16 mouse cellular contexts compared by ENCODE assay signal in genomic region chr7:113017092-113017755, GRCm38 (mm10).
DNase-seq lines count a peak whose midpoint lies in the region; ATAC-seq and TF ChIP-seq lines count a peak whose summit lies in the region.
"Had no signal": no experiment of that assay in that cellular context is flagged by ENCODE, and none has a peak within 500 bp of the region (broad histone marks: within the 10 kb centered on the region; RNA-seq: fewer than 3 reads in every experiment).

No protein-coding gene starts in this region.

- H3K9me3 ChIP-seq in hindbrain, embryonic 10.5 days, result no peaks in the 10 kb centered on the region
- H3K9me3 ChIP-seq in hindbrain, embryonic 16.5 days (ENCODE audit: control insufficient read depth, low read length), result no peaks in the 10 kb centered on the region
- no peaks in the 10 kb centered on the region for H3K9me3 ChIP-seq in lung, postnatal 0 days (ENCODE audit: low read length)
- no peaks in the 10 kb centered on the region for H3K9me3 ChIP-seq in embryonic facial prominence, embryonic 10.5 days
- H3K9me3 ChIP-seq: embryonic facial prominence, embryonic 12.5 days; forebrain, embryonic 10.5 days; heart, embryonic 13.5 days; limb, embryonic 15.5 days had no signal

- no peak for TF ChIP-seq CTCF in lung, postnatal 0 days (IDR thresholded peaks at IDR 0.05)
- no peak for TF ChIP-seq CTCF in lung, adult 2 months (IDR thresholded peaks at IDR 0.05; ENCODE audit: insufficient read depth, low read length)

- WGBS in hindbrain, embryonic 10.5 days, result 50% methylated on average over 8 of the region's 8 CpGs
- WGBS in hindbrain, embryonic 16.5 days, result 48% methylated on average over 8 of the region's 8 CpGs
- WGBS in lung, postnatal 0 days, result 26% methylated on average over 8 of the region's 8 CpGs
- WGBS in lung, adult 2 months, result 31% methylated on average over 8 of the region's 8 CpGs
- WGBS in embryonic facial prominence, embryonic 10.5 days, result 29% methylated on average over 8 of the region's 8 CpGs

- peaks cover 12% of the 10 kb centered on the region; the same call in 1 of the 2 replicates for H3K4me1 ChIP-seq in hindbrain, embryonic 10.5 days (replicated peaks)
- H3K4me1 ChIP-seq in hindbrain, embryonic 16.5 days (ENCODE audit: control insufficient read depth, insufficient read depth, low read depth, low read length), result no peaks in the 10 kb centered on the region
- H3K4me1 ChIP-seq in lung, postnatal 0 days (ENCODE audit: insufficient read depth, low read depth, low read length), result peaks cover 6% of the 10 kb centered on the region
- H3K4me1 ChIP-seq in lung, adult 2 months (ENCODE audit: control insufficient read depth, insufficient read depth, low read length), result no peaks in the 10 kb centered on the region; the same call in 1 of the 2 replicates
- H3K4me1 ChIP-seq in embryonic facial prominence, embryonic 10.5 days, result peaks cover 21% of the 10 kb centered on the region
- H3K4me1 ChIP-seq: limb, embryonic 15.5 days had no signal

- no peak overlapping the region for H3K4me2 ChIP-seq in hindbrain, embryonic 16.5 days (ENCODE audit: low read length)
- H3K4me2 ChIP-seq in lung, postnatal 0 days (replicated peaks; ENCODE audit: low read depth, low read length), result no peak overlapping the region
- H3K4me2 ChIP-seq: embryonic facial prominence, embryonic 12.5 days; heart, embryonic 13.5 days; limb, embryonic 15.5 days had no signal

- DNase-seq in hindbrain, embryonic 10.5 days (ENCODE audit: low spot score), result no peak
- DNase-seq in lung, postnatal 0 days (ENCODE audit: low spot score), result peak; percentile 26
- no peak for DNase-seq in lung, adult 2 months
- no peak for DNase-seq in embryonic facial prominence, embryonic 10.5 days (ENCODE audit: low spot score)
- DNase-seq in mesoderm, embryonic 11.5 days (ENCODE audit: low read depth, low spot score), result peak; percentile 8
- DNase-seq in gastrocnemius, adult 8-10 months (ENCODE audit: low spot score in 2 of 2), result no peak
- DNase-seq: cerebellum, adult 8-10 months; thymus, postnatal 14 days had no signal

- H3K9ac ChIP-seq in hindbrain, embryonic 16.5 days (ENCODE audit: low read depth, low read length), result no peak overlapping the region
- H3K9ac ChIP-seq in lung, postnatal 0 days (replicated peaks; ENCODE audit: low read depth), result no peak overlapping the region
- H3K9ac ChIP-seq: embryonic facial prominence, embryonic 12.5 days; heart, embryonic 13.5 days; limb, embryonic 15.5 days had no signal

- H3K4me3 ChIP-seq in hindbrain, embryonic 10.5 days, result no peak overlapping the region
- no peak overlapping the region for H3K4me3 ChIP-seq in hindbrain, embryonic 16.5 days (ENCODE audit: low read length)
- no peak overlapping the region for H3K4me3 ChIP-seq in lung, postnatal 0 days (ENCODE audit: low read depth, low read length)
- no peak overlapping the region for H3K4me3 ChIP-seq in lung, adult 2 months (replicated peaks; ENCODE audit: extremely low read depth, low read depth, low read length)
- no peak overlapping the region for H3K4me3 ChIP-seq in embryonic facial prominence, embryonic 10.5 days
- H3K4me3 ChIP-seq: embryonic facial prominence, embryonic 12.5 days; forebrain, embryonic 10.5 days; heart, embryonic 13.5 days; left cerebral cortex, adult 2 months; limb, embryonic 15.5 days had no signal

- H3K36me3 ChIP-seq in hindbrain, embryonic 10.5 days, result no peaks in the 10 kb centered on the region
- H3K36me3 ChIP-seq in hindbrain, embryonic 16.5 days (ENCODE audit: control insufficient read depth, insufficient read depth, low read length), result no peaks in the 10 kb centered on the region
- H3K36me3 ChIP-seq in lung, postnatal 0 days (ENCODE audit: insufficient read depth, low read length), result no peaks in the 10 kb centered on the region
- H3K36me3 ChIP-seq in embryonic facial prominence, embryonic 10.5 days (replicated peaks), result no peaks in the 10 kb centered on the region
- H3K36me3 ChIP-seq: embryonic facial prominence, embryonic 12.5 days; forebrain, embryonic 10.5 days; heart, embryonic 13.5 days; limb, embryonic 15.5 days had no signal

- TF ChIP-seq POLR2A in lung, adult 2 months (IDR thresholded peaks at IDR 0.05; ENCODE audit: borderline replicate concordance, extremely low read depth, low read depth, low read length), result no peak

- 0 out of 2 replicates have a peak overlapping the region, but pooled peaks have one; percentile 35 for H3K27ac ChIP-seq in hindbrain, embryonic 10.5 days
- no peak overlapping the region for H3K27ac ChIP-seq in hindbrain, embryonic 16.5 days (ENCODE audit: low read depth, low read length)
- H3K27ac ChIP-seq in lung, postnatal 0 days (ENCODE audit: low read length), result no peak overlapping the region
- peak overlapping the region; percentile 67; the same call in 1 of the 2 replicates for H3K27ac ChIP-seq in embryonic facial prominence, embryonic 10.5 days (replicated peaks)
- H3K27ac ChIP-seq: embryonic facial prominence, embryonic 12.5 days; forebrain, embryonic 10.5 days; heart, embryonic 13.5 days; left cerebral cortex, adult 2 months; limb, embryonic 15.5 days had no signal

- TF ChIP-seq EP300 in lung, postnatal 0 days (IDR thresholded peaks at IDR 0.05), result 0 out of 2 replicates have a peak, but pooled peaks have one; percentile 19

- no peaks in the 10 kb centered on the region for H3K27me3 ChIP-seq in hindbrain, embryonic 10.5 days (ENCODE audit: insufficient read depth, poor library complexity, severe bottlenecking)
- no peaks in the 10 kb centered on the region for H3K27me3 ChIP-seq in hindbrain, embryonic 16.5 days (replicated peaks; ENCODE audit: control insufficient read depth, insufficient read depth, low read length)
- H3K27me3 ChIP-seq in lung, postnatal 0 days (replicated peaks; ENCODE audit: insufficient read depth, low read length), result no peaks in the 10 kb centered on the region
- H3K27me3 ChIP-seq in embryonic facial prominence, embryonic 10.5 days (replicated peaks; ENCODE audit: low read depth, poor library complexity, severe bottlenecking), result peaks cover 7% of the 10 kb centered on the region; the same call in 1 of the 2 replicates
- H3K27me3 ChIP-seq: embryonic facial prominence, embryonic 12.5 days; heart, embryonic 13.5 days; limb, embryonic 15.5 days had no signal

- ATAC-seq in hindbrain, embryonic 16.5 days, result no peak
- no peak for ATAC-seq in lung, postnatal 0 days
- ATAC-seq: midbrain, embryonic 16.5 days; Patski had no signal

Comparison
In these comparisons a context has a peak if more than half of its experiments do, and no peak if none do; other contexts are left out.
1. DNase-seq: peak in lung, postnatal 0 days (single experiment) and mesoderm, embryonic 11.5 days (single experiment); none in hindbrain, embryonic 10.5 days (single experiment), lung, adult 2 months (single experiment), embryonic facial prominence, embryonic 10.5 days (single experiment) and gastrocnemius, adult 8-10 months (0 of 2).
2. H3K27ac ChIP-seq: peak in hindbrain, embryonic 10.5 days (single experiment) and embryonic facial prominence, embryonic 10.5 days (single experiment); none in hindbrain, embryonic 16.5 days (single experiment) and lung, postnatal 0 days (single experiment).